Mouse (Mus musculus) neural tube, embryonic 13.5 days (tissue): ENCODE data around the gene Stk19. TPM values are rescaled to one million over a fixed set of nuclear protein-coding genes. Genes with fewer than 3 reads are reported as not detected.
A peak's percentile ranks its signal among the peaks of the same experiment; 100 is the strongest.

Source experiments
- ATAC-seq: fragments of 200-750 bp; cut with Nextera tagmentation; 2 replicates; pipeline ENCODE4 v1.8.0; 2017; ENCODE audit warnings: low read depth, mild to moderate bottlenecking, moderate TSS enrichment, moderate library complexity
- H3K27ac ChIP-seq: fragments of 300-500 bp; sonication (generic); replicated peaks from 2 replicates; pipeline ENCODE4 v1.5.1; 2015; ENCODE audit warnings: moderate library complexity, mild to moderate bottlenecking, inconsistent platforms
- H3K27me3 ChIP-seq: fragments of 300-500 bp; sonication (generic); 2 replicates; pipeline ENCODE4 v1.6.1; 2015; ENCODE audit warnings: mild to moderate bottlenecking, inconsistent platforms
- H3K36me3 ChIP-seq: fragments of 300-500 bp; sonication (generic); 2 replicates; pipeline ENCODE4 v1.6.1; 2015; ENCODE audit warnings: mild to moderate bottlenecking, inconsistent platforms
- H3K4me1 ChIP-seq: fragments of 300-500 bp; sonication (generic); replicated peaks from 2 replicates; pipeline ENCODE4 v1.6.1; 2015; ENCODE audit warnings: inconsistent platforms
- H3K4me2 ChIP-seq: fragments of 300-500 bp; sonication (generic); 2 replicates; pipeline ENCODE4 v1.6.1; 2015; ENCODE audit warnings: inconsistent platforms, mild to moderate bottlenecking, moderate library complexity
- H3K4me3 ChIP-seq: fragments of 300-500 bp; sonication (generic); 2 replicates; pipeline ENCODE4 v1.5.1; 2015; ENCODE audit warnings: mild to moderate bottlenecking, inconsistent platforms
- H3K9ac ChIP-seq: fragments of 300-500 bp; sonication (generic); 2 replicates; pipeline ENCODE4 v1.6.1; 2015; ENCODE audit warnings: moderate library complexity, mild to moderate bottlenecking, inconsistent platforms
- H3K9me3 ChIP-seq: fragments of 300-500 bp; sonication (generic); 2 replicates; pipeline ENCODE4 v1.6.1; 2016; ENCODE audit warnings: inconsistent platforms
- WGBS: fragments of 180-500 bp; shearing (Covaris S2); methylation state at CpG from one replicate; pipeline ENCODE4 v1.1.7; 2015; 5-methylcytosine and 5-hydroxymethylcytosine counted together
- polyA plus RNA-seq: library from polyadenylated mRNA; unstranded; fragments of >200 nt; fragmentation: Nextera tagmentation; extraction: Ambion mirVana; gene quantifications from 2 replicates; pipeline ENCODE4 v1.2.1, GENCODE M21; 2015

Stk19 gene
- 31.6 and 34.2 TPM in 2 replicates for polyA plus RNA-seq

- ATAC-seq: peak; percentile 95
- H3K9me3 ChIP-seq: no peaks in the 10 kb centered on the region
- H3K9ac ChIP-seq: peak within 1 kb of the TSS; percentile 77
- H3K36me3 ChIP-seq: peaks cover 67% of the 10 kb centered on the region
- peak within 1 kb of the TSS; percentile 82 for H3K27ac ChIP-seq
- no peaks in the 10 kb centered on the region for H3K27me3 ChIP-seq
- WGBS: under 1% methylated on average over 40 of the region's 40 CpGs
- peak within 1 kb of the TSS; percentile 100 for H3K4me2 ChIP-seq
- peaks cover 30% of the 10 kb centered on the region for H3K4me1 ChIP-seq
- H3K4me3 ChIP-seq: peak within 1 kb of the TSS; percentile 84
Observed at GRCm38 (mm10) chr17:34836856-34837221, at the start of gene Stk19, which contains the start of gene Dxo. Gene Stk19, minus strand, starts transcription at chr17:34836945. Gene Dxo, plus strand, starts transcription at chr17:34837019.

GRCm38 (mm10) chr17:34885615-34886014 lies 48.9 kb upstream of the Stk19 start:
- Histone ChIP-seq H3K4me3 (no peak overlapping the region), H3K4me1 (no peaks in the 10 kb centered on the region), H3K9ac (no peak overlapping the region), H3K9me3 (no peaks in the 10 kb centered on the region), H3K36me3 (no peaks in the 10 kb centered on the region), H3K27ac (no peak overlapping the region), H3K27me3 (peaks cover 12% of the 10 kb centered on the region), H3K4me2 (no peak overlapping the region)
- WGBS: 90% methylated on average over 3 of the region's 3 CpGs
- ATAC-seq: no peak

DNA sequence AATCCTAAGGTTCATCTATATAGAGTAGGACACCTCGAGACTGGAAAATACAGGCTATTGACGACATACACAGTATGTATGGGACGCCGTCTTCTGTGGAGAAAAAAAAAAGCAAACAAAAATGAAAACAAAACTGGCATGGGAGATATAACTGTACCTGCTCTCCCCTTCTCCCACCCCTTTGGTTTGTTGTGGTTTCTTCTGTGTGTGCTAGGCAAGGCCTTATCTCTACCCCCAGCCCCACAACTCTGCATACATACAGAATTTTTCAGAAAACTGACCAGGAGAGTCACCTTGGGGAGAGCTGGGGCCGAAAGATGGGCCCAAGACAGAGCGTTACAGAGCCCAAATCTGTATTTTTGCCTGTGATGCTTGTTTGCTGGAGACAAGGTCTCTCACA lies 48.0 kb upstream of the Stk19 start:
- Histone ChIP-seq H3K4me2 (no peak overlapping the region), H3K4me3 (no peak overlapping the region), H3K27ac (no peak overlapping the region), H3K9ac (no peak overlapping the region), H3K9me3 (no peaks in the 10 kb centered on the region), H3K36me3 (no peaks in the 10 kb centered on the region), H3K4me1 (no peaks in the 10 kb centered on the region), H3K27me3 (peaks cover 12% of the 10 kb centered on the region)
- WGBS: 86% methylated on average over 6 of the region's 6 CpGs
- ATAC-seq: no peak

- no peak for ATAC-seq
- Histone ChIP-seq H3K4me1 (no peaks in the 10 kb centered on the region), H3K27ac (no peak overlapping the region), H3K4me3 (no peak overlapping the region), H3K36me3 (no peaks in the 10 kb centered on the region), H3K9ac (no peak overlapping the region), H3K4me2 (no peak overlapping the region), H3K27me3 (peaks cover 12% of the 10 kb centered on the region), H3K9me3 (no peaks in the 10 kb centered on the region)
- WGBS: 68% methylated on average over 3 of the region's 3 CpGs
Observed at GRCm38 (mm10) chr17:34883332-34883731, 46.6 kb upstream of the Stk19 start.

DNA sequence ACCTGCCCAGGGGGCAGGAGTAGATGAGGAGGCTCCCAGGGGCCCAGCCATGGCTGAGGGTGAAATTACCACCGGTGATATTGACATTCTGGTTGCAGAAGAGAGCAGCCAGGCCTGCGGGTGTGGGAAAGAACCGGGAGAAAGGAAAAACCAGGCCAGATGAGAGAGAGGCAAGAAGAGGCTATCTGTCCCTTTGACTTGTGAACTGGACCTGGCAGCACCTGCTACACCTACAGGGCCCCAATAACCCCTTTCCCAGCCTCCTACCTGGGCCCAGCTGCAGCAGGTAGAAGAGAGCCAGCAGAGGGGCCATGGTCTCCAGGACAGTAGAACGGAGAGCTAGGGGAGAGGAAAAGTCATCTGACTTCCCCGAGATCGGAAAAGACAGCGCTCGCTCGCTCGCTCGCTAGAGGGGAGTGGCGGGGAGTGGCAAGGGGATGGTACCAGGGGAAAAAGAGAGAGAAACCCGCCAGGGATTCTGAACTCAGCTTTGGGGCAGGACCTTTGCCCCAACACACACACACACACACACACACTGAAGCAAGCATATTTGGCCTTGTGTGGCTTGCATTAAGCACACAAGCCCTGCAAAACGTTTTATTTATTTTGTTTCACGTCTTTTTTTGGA lies 45.1 kb upstream of the Stk19 start, which contains the start of gene Gm20547:
Gene Gm20547 (minus strand): TSS at position 360 of the 628 bp plus-strand sequence.
- Histone ChIP-seq H3K27ac (no peak within 1 kb of the TSS), H3K4me1 (no peaks in the 10 kb centered on the region), H3K4me3 (no peak within 1 kb of the TSS), H3K9ac (peak within 1 kb of the TSS; percentile 45; the same call in 1 of the 2 replicates), H3K4me2 (peak within 1 kb of the TSS; percentile 22; the same call in 1 of the 2 replicates), H3K9me3 (no peaks in the 10 kb centered on the region), H3K36me3 (no peaks in the 10 kb centered on the region), H3K27me3 (peaks cover 12% of the 10 kb centered on the region)
- no peak for ATAC-seq
- 9% methylated on average over 15 of the region's 15 CpGs for WGBS

- H3K36me3 ChIP-seq: no peaks in the 10 kb centered on the region
Observed at GRCm38 (mm10) chr17:34881166-34881565, 44.4 kb upstream of the Stk19 start.

GRCm38 (mm10) chr17:34879336-34879879 lies 42.7 kb upstream of the Stk19 start, which contains the start of gene Zbtb12:
Gene Zbtb12, plus strand, starts transcription at chr17:34879483.
- Histone ChIP-seq H3K4me2 (no peak within 1 kb of the TSS), H3K9me3 (no peaks in the 10 kb centered on the region), H3K4me1 (no peaks in the 10 kb centered on the region), H3K27ac (no peak within 1 kb of the TSS), H3K9ac (no peak within 1 kb of the TSS), H3K4me3 (no peak within 1 kb of the TSS), H3K36me3 (no peaks in the 10 kb centered on the region), H3K27me3 (peaks cover 12% of the 10 kb centered on the region)
- 67% methylated on average over 11 of the region's 11 CpGs for WGBS
- no peak for ATAC-seq

More at GRCm38 (mm10) chr17:34881166-34881565, 44.4 kb upstream of the Stk19 start:
- H3K27ac ChIP-seq: no peak overlapping the region
- H3K9ac ChIP-seq: no peak overlapping the region
- peaks cover 12% of the 10 kb centered on the region for H3K27me3 ChIP-seq
- no peak overlapping the region for H3K4me2 ChIP-seq
- ATAC-seq: no peak
- H3K4me1 ChIP-seq: no peaks in the 10 kb centered on the region
- no peak overlapping the region for H3K4me3 ChIP-seq
- no peaks in the 10 kb centered on the region for H3K9me3 ChIP-seq

- no peaks in the 10 kb centered on the region for H3K9me3 ChIP-seq
- no peaks in the 10 kb centered on the region for H3K36me3 ChIP-seq
- 88% methylated on average over 6 of the region's 6 CpGs for WGBS
- no peak for ATAC-seq
- no peak overlapping the region for H3K27ac ChIP-seq
- no peak overlapping the region for H3K4me2 ChIP-seq
- no peaks in the 10 kb centered on the region for H3K27me3 ChIP-seq
- H3K4me3 ChIP-seq: no peak overlapping the region
- H3K9ac ChIP-seq: no peak overlapping the region
- H3K4me1 ChIP-seq: no peaks in the 10 kb centered on the region
Observed at GRCm38 (mm10) chr17:34874321-34874720, 37.6 kb upstream of the Stk19 start.

DNA sequence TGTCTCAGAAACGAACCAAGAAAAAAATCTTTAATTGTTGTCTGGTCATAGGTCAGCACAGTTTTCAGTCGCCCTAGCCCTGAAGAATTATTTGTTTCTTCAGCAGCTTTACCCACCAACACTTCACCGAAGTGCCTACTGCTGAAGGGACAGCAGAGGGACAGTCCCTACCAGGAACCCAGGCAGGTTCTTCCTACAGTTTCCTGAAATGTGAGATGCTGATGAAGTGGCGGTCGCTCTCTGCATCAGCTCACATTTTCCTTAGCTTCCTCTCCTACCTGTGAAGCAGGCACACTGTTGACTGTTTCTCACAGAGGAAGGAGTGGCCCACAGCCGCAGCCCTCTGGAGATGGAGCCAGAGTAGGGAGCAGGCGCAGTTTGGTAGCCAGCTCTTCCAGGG lies 29.2 kb upstream of the Stk19 start:
- Histone ChIP-seq H3K27ac (no peak overlapping the region), H3K4me3 (no peak overlapping the region), H3K4me2 (no peak overlapping the region), H3K9me3 (no peaks in the 10 kb centered on the region), H3K4me1 (no peaks in the 10 kb centered on the region), H3K27me3 (no peaks in the 10 kb centered on the region), H3K36me3 (no peaks in the 10 kb centered on the region), H3K9ac (no peak overlapping the region)
- WGBS: 68% methylated on average over 7 of the region's 7 CpGs
- no peak for ATAC-seq

DNA sequence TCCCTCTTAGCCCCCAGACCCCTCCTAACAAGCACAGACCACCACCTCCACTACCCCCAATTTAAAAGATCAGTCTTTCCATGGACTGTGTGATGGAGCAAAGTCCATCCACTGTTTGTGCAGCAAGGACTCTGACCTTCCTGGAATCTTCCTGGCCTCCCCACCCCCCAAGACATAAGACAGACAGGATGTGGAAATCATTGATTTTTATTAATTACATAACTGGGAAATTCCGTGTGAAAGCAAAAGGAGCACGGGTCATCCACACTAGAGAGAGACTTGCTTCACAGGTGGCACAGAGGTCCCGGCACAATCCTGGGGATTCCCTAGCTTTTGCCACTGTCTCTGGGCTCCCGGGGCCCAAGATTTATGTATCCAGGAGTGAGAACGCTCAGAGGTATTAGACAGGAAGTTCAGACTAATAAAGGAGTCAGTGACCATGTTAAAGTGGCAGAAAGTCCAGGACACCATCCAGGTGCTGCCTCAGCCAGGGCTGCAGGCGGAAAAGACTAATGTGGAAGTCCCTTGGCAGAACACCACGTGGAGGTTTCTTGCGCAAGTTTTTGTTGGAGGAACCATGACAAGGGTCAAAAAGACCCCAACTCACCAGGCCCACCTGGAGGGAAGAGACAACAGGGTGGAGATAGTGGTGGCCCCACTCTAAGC lies 25.8 kb upstream of the Stk19 start, which contains the start of gene Cfb:
Gene Cfb (minus strand): TSS at position 103 of the 666 bp plus-strand sequence.
- Histone ChIP-seq H3K27me3 (no peaks in the 10 kb centered on the region), H3K4me1 (no peaks in the 10 kb centered on the region), H3K36me3 (peaks cover 8% of the 10 kb centered on the region), H3K27ac (no peak within 1 kb of the TSS), H3K4me3 (no peak within 1 kb of the TSS), H3K9me3 (no peaks in the 10 kb centered on the region), H3K9ac (no peak within 1 kb of the TSS), H3K4me2 (no peak within 1 kb of the TSS)
- WGBS: 68% methylated on average over 8 of the region's 8 CpGs
- no peak for ATAC-seq

DNA sequence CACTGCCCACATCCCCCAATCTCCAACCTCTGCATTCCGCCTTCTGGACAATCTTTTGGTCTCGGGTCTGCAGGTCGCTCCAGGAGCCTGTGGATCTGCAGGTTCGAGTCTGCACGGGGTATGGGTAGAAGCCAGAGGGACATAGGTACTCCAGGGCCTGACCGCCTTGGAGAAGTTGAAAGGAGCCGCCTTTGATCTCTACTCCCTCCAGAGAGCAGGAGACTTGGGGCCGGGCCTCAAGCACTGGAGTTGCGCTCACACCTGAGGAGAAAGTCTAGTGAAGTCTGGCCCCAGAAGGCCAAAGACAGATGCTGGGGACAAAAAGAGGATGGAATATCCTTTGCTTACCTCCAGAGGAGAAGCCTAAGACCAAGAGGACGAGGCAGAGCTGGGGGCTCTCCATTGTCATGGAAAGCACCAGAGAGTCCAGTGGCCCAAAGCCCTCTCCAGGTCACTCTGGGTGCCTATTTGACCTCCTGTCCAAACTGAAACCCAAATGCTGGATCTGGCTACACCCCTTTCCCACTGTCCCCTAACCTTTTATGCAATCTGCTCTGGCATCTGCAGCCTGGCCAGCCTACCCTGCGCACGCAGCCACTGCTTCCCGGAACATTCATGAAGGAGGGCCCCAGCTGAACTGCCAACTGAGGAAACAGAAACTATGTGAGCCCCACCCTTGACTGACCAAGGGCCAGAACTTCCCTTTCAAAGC lies 25.1 kb upstream of the Stk19 start:
- ATAC-seq: no peak
- H3K4me2 ChIP-seq: no peak overlapping the region
- H3K9me3 ChIP-seq: no peaks in the 10 kb centered on the region
- H3K27ac ChIP-seq: no peak overlapping the region
- peaks cover 14% of the 10 kb centered on the region for H3K36me3 ChIP-seq
- WGBS: 70% methylated on average over 13 of the region's 13 CpGs
- H3K27me3 ChIP-seq: no peaks in the 10 kb centered on the region
- no peaks in the 10 kb centered on the region for H3K4me1 ChIP-seq
- no peak overlapping the region for H3K4me3 ChIP-seq
- H3K9ac ChIP-seq: no peak overlapping the region

- Histone ChIP-seq H3K4me3 (no peak overlapping the region), H3K27ac (no peak overlapping the region), H3K36me3 (peaks cover 25% of the 10 kb centered on the region), H3K9me3 (no peaks in the 10 kb centered on the region), H3K4me2 (no peak overlapping the region), H3K27me3 (no peaks in the 10 kb centered on the region), H3K9ac (no peak overlapping the region), H3K4me1 (no peaks in the 10 kb centered on the region)
- 91% methylated on average over 9 of the region's 9 CpGs for WGBS
- ATAC-seq: no peak
Observed at GRCm38 (mm10) chr17:34860514-34860913, 23.8 kb upstream of the Stk19 start.
